Mouse (Mus musculus) liver, embryonic 16.5 days (tissue): Measurements from ENCODE around the gene Sipa1l1. TPM values are rescaled to one million over a fixed set of nuclear protein-coding genes. Genes with fewer than 3 reads are reported as not detected.
A peak's percentile ranks its signal among the peaks of the same experiment; 100 is the strongest.

Experiments
- ATAC-seq: fragments of 200-750 bp; cut with Nextera tagmentation; 2 replicates; pipeline ENCODE4 v1.8.0; 2017; ENCODE audit warnings: low read depth, mild to moderate bottlenecking, moderate number of reproducible peaks, moderate library complexity
- H3K27ac ChIP-seq: fragments of 300-500 bp; sonication (generic); 2 replicates; pipeline ENCODE4 v1.5.1; 2014; ENCODE audit warnings: mild to moderate bottlenecking, low read length
- H3K27me3 ChIP-seq: fragments of 300-500 bp; sonication (generic); 2 replicates; pipeline ENCODE4 v1.6.1; 2014; ENCODE audit warnings: low read depth, low read length, mixed read lengths; ENCODE audit not compliant: control insufficient read depth, insufficient read depth
- H3K36me3 ChIP-seq: fragments of 300-500 bp; sonication (generic); 2 replicates; pipeline ENCODE4 v1.6.1; 2014; ENCODE audit warnings: mild to moderate bottlenecking; ENCODE audit not compliant: control insufficient read depth, insufficient read depth
- H3K4me1 ChIP-seq: fragments of 300-500 bp; sonication (generic); 2 replicates; pipeline ENCODE4 v1.6.1; 2014; ENCODE audit warnings: low read depth, low read length, mixed read lengths; ENCODE audit not compliant: control insufficient read depth
- H3K4me2 ChIP-seq: fragments of 300-500 bp; sonication (generic); 2 replicates; pipeline ENCODE4 v1.6.1; 2014; ENCODE audit warnings: low read depth, low read length, mixed read lengths
- H3K4me3 ChIP-seq: fragments of 300-500 bp; sonication (generic); 2 replicates; pipeline ENCODE4 v1.5.1; 2014; ENCODE audit warnings: low read depth, mild to moderate bottlenecking, low read length
- H3K9ac ChIP-seq: fragments of 300-500 bp; sonication (generic); 2 replicates; pipeline ENCODE4 v1.6.1; 2014; ENCODE audit warnings: low read depth, low read length
- H3K9me3 ChIP-seq: fragments of 300-500 bp; sonication (generic); replicated peaks from 2 replicates; pipeline ENCODE4 v1.6.1; 2016; ENCODE audit warnings: low read length; ENCODE audit not compliant: control insufficient read depth
- WGBS: fragments of 180-500 bp; shearing (Covaris S2); extraction: QIAGEN DNeasy Blood & Tissue Kit; methylation state at CpG from one replicate; pipeline ENCODE4 v1.1.7; 2014; ENCODE audit not compliant: insufficient replicate concordance; 5-methylcytosine and 5-hydroxymethylcytosine counted together
- polyA plus RNA-seq: library from polyadenylated mRNA; unstranded; fragments of >200 nt; fragmentation: Nextera tagmentation; extraction: Ambion mirVana; gene quantifications from 2 replicates; pipeline ENCODE4 v1.2.1, GENCODE M21; 2015

The Sipa1l1 gene
- polyA plus RNA-seq, result 4.0 and 4.2 TPM in 2 replicates

GRCm38 (mm10) chr12:82168820-82169533 lies at the start of gene Sipa1l1:
Sipa1l1 (plus strand) TSS chr12:82169320.
- peak; percentile 89 for ATAC-seq
- H3K4me2 ChIP-seq, result peak within 1 kb of the TSS; percentile 85
- 1% methylated on average over 38 of the region's 43 CpGs for WGBS
- H3K27me3 ChIP-seq, result peaks cover 15% of the 10 kb centered on the region
- H3K36me3 ChIP-seq, result no peaks in the 10 kb centered on the region
- H3K9ac ChIP-seq, result peak within 1 kb of the TSS; percentile 71
- no peaks in the 10 kb centered on the region for H3K9me3 ChIP-seq
- peak within 1 kb of the TSS; percentile 53; the same call in 1 of the 2 replicates for H3K27ac ChIP-seq
- peak within 1 kb of the TSS; percentile 74 for H3K4me3 ChIP-seq
- H3K4me1 ChIP-seq, result peaks cover 10% of the 10 kb centered on the region

GRCm38 (mm10) chr12:82121947-82122346 lies 47.2 kb upstream of the Sipa1l1 start:
- Histone ChIP-seq H3K27me3 (no peaks in the 10 kb centered on the region), H3K4me2 (no peak overlapping the region), H3K9me3 (no peaks in the 10 kb centered on the region), H3K36me3 (no peaks in the 10 kb centered on the region), H3K9ac (no peak overlapping the region), H3K4me3 (no peak overlapping the region), H3K4me1 (no peaks in the 10 kb centered on the region; the same call in none of the 2 replicates), H3K27ac (no peak overlapping the region)
- 57% methylated on average over 10 of the region's 10 CpGs for WGBS
- ATAC-seq, result no peak

- 7% methylated on average over 22 of the region's 22 CpGs for WGBS
- no peak overlapping the region for H3K27ac ChIP-seq
- H3K9me3 ChIP-seq, result no peaks in the 10 kb centered on the region
- H3K4me3 ChIP-seq, result no peak overlapping the region
- no peaks in the 10 kb centered on the region; the same call in none of the 2 replicates for H3K4me1 ChIP-seq
- no peaks in the 10 kb centered on the region for H3K36me3 ChIP-seq
- no peak for ATAC-seq
- no peaks in the 10 kb centered on the region for H3K27me3 ChIP-seq
- H3K4me2 ChIP-seq, result peak overlapping the region; percentile 1
- H3K9ac ChIP-seq, result no peak overlapping the region
These were observed 46.5 kb upstream of the Sipa1l1 start for GRCm38 (mm10) chr12:82122450-82123249.

- Histone ChIP-seq H3K27me3 (no peaks in the 10 kb centered on the region), H3K9me3 (no peaks in the 10 kb centered on the region), H3K4me2 (no peak overlapping the region), H3K9ac (no peak overlapping the region), H3K4me3 (no peak overlapping the region), H3K36me3 (no peaks in the 10 kb centered on the region), H3K27ac (no peak overlapping the region), H3K4me1 (no peaks in the 10 kb centered on the region; the same call in none of the 2 replicates)
- WGBS, result 53% methylated on average over 3 of the region's 3 CpGs
- no peak for ATAC-seq
These were observed 42.3 kb upstream of the Sipa1l1 start for GRCm38 (mm10) chr12:82126796-82127195.

- ATAC-seq, result no peak
- Histone ChIP-seq H3K36me3 (no peaks in the 10 kb centered on the region), H3K4me3 (no peak overlapping the region), H3K27me3 (no peaks in the 10 kb centered on the region), H3K9me3 (no peaks in the 10 kb centered on the region), H3K27ac (no peak overlapping the region), H3K9ac (no peak overlapping the region), H3K4me1 (no peaks in the 10 kb centered on the region), H3K4me2 (no peak overlapping the region)
- WGBS, result 53% methylated on average over 17 of the region's 17 CpGs
These were observed 29.6 kb upstream of the Sipa1l1 start for GRCm38 (mm10) chr12:82139234-82140166.

GRCm38 (mm10) chr12:82143371-82143770 lies 25.7 kb upstream of the Sipa1l1 start:
- Histone ChIP-seq H3K36me3 (no peaks in the 10 kb centered on the region), H3K4me2 (no peak overlapping the region), H3K4me1 (no peaks in the 10 kb centered on the region), H3K9me3 (no peaks in the 10 kb centered on the region), H3K27me3 (no peaks in the 10 kb centered on the region), H3K4me3 (no peak overlapping the region), H3K9ac (no peak overlapping the region), H3K27ac (no peak overlapping the region)
- 71% methylated on average over 3 of the region's 3 CpGs for WGBS
- ATAC-seq, result no peak

- ATAC-seq, result no peak
- Histone ChIP-seq H3K27ac (no peak overlapping the region), H3K9me3 (no peaks in the 10 kb centered on the region), H3K4me1 (no peaks in the 10 kb centered on the region), H3K4me2 (no peak overlapping the region), H3K4me3 (no peak overlapping the region), H3K36me3 (no peaks in the 10 kb centered on the region), H3K27me3 (no peaks in the 10 kb centered on the region), H3K9ac (no peak overlapping the region)
These were observed 23.9 kb upstream of the Sipa1l1 start for GRCm38 (mm10) chr12:82145173-82145572.

GRCm38 (mm10) chr12:82147021-82147693 lies 22.0 kb upstream of the Sipa1l1 start:
- no peak for ATAC-seq
- Histone ChIP-seq H3K27me3 (no peaks in the 10 kb centered on the region), H3K9me3 (no peaks in the 10 kb centered on the region), H3K36me3 (no peaks in the 10 kb centered on the region), H3K4me3 (no peak overlapping the region), H3K4me1 (no peaks in the 10 kb centered on the region), H3K9ac (no peak overlapping the region), H3K4me2 (no peak overlapping the region), H3K27ac (no peak overlapping the region)
- WGBS, result 55% methylated on average over 12 of the region's 12 CpGs
